In the genomic region with DNA sequence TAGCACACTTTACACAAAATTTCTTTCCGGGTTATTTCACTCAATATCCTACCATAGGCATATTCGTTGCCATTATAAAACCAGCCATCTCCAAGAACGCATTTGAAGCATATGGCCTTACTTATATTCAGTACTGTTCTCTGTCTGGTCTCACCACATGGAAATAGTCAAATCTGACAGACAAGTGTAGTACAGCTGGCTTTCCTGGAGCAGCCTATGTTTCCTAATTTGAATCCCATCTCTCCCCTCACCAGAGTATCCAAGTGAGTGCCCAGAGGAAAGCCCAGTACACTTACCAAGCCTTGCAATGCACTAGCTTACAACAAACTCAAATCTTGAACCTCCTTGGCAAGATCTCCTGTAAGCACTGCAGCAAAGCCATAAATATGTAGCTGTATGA, we compare ENCODE assay signal across 19 mouse cellular contexts.
"Had no signal": no experiment of that assay in that cellular context is flagged by ENCODE, and none has a peak within 500 bp of the region (broad histone marks: within the 10 kb centered on the region; RNA-seq: fewer than 3 reads in every experiment).

No protein-coding gene starts in this region.

- H3K36me3 ChIP-seq: limb, embryonic 12.5 days; liver, embryonic 13.5 days; midbrain, embryonic 12.5 days; midbrain, embryonic 15.5 days; neural tube, embryonic 12.5 days; neural tube, embryonic 15.5 days had no signal

- H3K9me3 ChIP-seq: limb, embryonic 12.5 days; liver, embryonic 13.5 days; midbrain, embryonic 12.5 days; midbrain, embryonic 15.5 days; neural tube, embryonic 12.5 days; neural tube, embryonic 15.5 days had no signal

- ATAC-seq: midbrain, embryonic 15.5 days had no signal

- H3K4me1 ChIP-seq: liver, embryonic 13.5 days; midbrain, embryonic 12.5 days; midbrain, embryonic 15.5 days; neural tube, embryonic 12.5 days had no signal

- H3K4me2 ChIP-seq: limb, embryonic 12.5 days; liver, embryonic 13.5 days; midbrain, embryonic 12.5 days; midbrain, embryonic 15.5 days; neural tube, embryonic 12.5 days; neural tube, embryonic 15.5 days had no signal

- H3K27ac ChIP-seq: kidney, postnatal 0 days; left cerebral cortex, adult 2 months; limb, embryonic 12.5 days; liver, embryonic 13.5 days; macrophage; midbrain, embryonic 12.5 days; midbrain, embryonic 15.5 days; neural tube, embryonic 12.5 days; neural tube, embryonic 15.5 days; stomach, postnatal 0 days had no signal

- H3K27me3 ChIP-seq: limb, embryonic 12.5 days; liver, embryonic 13.5 days; midbrain, embryonic 12.5 days; midbrain, embryonic 15.5 days; neural tube, embryonic 12.5 days; neural tube, embryonic 15.5 days had no signal

- H3K4me3 ChIP-seq: left cerebral cortex, adult 2 months; limb, embryonic 12.5 days; liver, embryonic 13.5 days; midbrain, embryonic 12.5 days; midbrain, embryonic 15.5 days; neural tube, embryonic 12.5 days; neural tube, embryonic 15.5 days had no signal

- H3K9ac ChIP-seq: limb, embryonic 12.5 days; liver, embryonic 13.5 days; midbrain, embryonic 12.5 days; midbrain, embryonic 15.5 days; neural tube, embryonic 12.5 days; neural tube, embryonic 15.5 days had no signal

- DNase-seq: kidney, adult 9 months; kidney, postnatal 25 days; layer of hippocampus, postnatal 36 days; liver, embryonic 13.5 days; lung, adult 2 months; right cerebral cortex, adult 18-20 months; right cerebral cortex, postnatal 14 days; right cerebral cortex, postnatal 4 days; thymus, adult 2 months; thymus, postnatal 14 days had no signal
